Mouse (Mus musculus) erythroblast, embryonic 14.5 days (primary cell): ENCODE measurements around the gene Abcf2.

Source experiments
- GATA1 ChIP-seq: IDR thresholded peaks from 2 replicates; pipeline ENCODE4 v1.6.1; 2012; ENCODE audit warnings: low read length, inconsistent platforms, mixed read lengths
- TAL1 ChIP-seq: IDR thresholded peaks from 3 replicates; pipeline ENCODE4 v1.6.1; 2012; ENCODE audit warnings: low read length, inconsistent platforms, mixed read lengths

GRCm38 (mm10) chr5:24602751-24603343 is 25.6 kb upstream of the Abcf2 start:
- TF ChIP-seq GATA1 (no peak), TAL1 (no peak)
